Mouse (Mus musculus) lung, postnatal 0 days (tissue): ENCODE data around the gene Celsr1. TPM values are rescaled to one million over a fixed set of nuclear protein-coding genes. Genes with fewer than 3 reads are reported as not detected.

Experiments
- ATAC-seq: fragments of 200-750 bp; cut with Nextera tagmentation; 2 replicates; pipeline ENCODE4 v1.8.0; 2017; ENCODE audit warnings: moderate library complexity
- DNase-seq: peaks from one replicate; pipeline ENCODE4 v3.0.0-alpha.2; 2016; ENCODE audit warnings: low spot score
- H3K27ac ChIP-seq: fragments of 300-500 bp; sonication (generic); 2 replicates; pipeline ENCODE4 v1.5.1; 2014; ENCODE audit warnings: antibody characterized with exemption, mild to moderate bottlenecking, low read length, mixed read lengths
- H3K27me3 ChIP-seq: fragments of 300-500 bp; sonication (generic); replicated peaks from 2 replicates; pipeline ENCODE4 v1.6.1; 2014; ENCODE audit warnings: low read length, mixed read lengths; ENCODE audit not compliant: insufficient read depth
- H3K36me3 ChIP-seq: fragments of 300-500 bp; sonication (generic); 2 replicates; pipeline ENCODE4 v1.6.1; 2014; ENCODE audit warnings: low read length, mixed read lengths; ENCODE audit not compliant: insufficient read depth
- H3K4me1 ChIP-seq: fragments of 300-500 bp; sonication (generic); 2 replicates; pipeline ENCODE4 v1.6.1; 2014; ENCODE audit warnings: antibody characterized with exemption, low read depth, low read length, mixed read lengths; ENCODE audit not compliant: insufficient read depth
- H3K4me2 ChIP-seq: fragments of 300-500 bp; sonication (generic); replicated peaks from 2 replicates; pipeline ENCODE4 v1.6.1; 2014; ENCODE audit warnings: low read depth, mild to moderate bottlenecking, low read length, moderate library complexity, mixed read lengths
- H3K4me3 ChIP-seq: fragments of 300-500 bp; sonication (generic); 2 replicates; pipeline ENCODE4 v1.5.1; 2014; ENCODE audit warnings: low read depth, low read length
- H3K9ac ChIP-seq: fragments of 300-500 bp; sonication (generic); replicated peaks from 2 replicates; pipeline ENCODE4 v1.6.1; 2014; ENCODE audit warnings: low read depth, mild to moderate bottlenecking
- H3K9me3 ChIP-seq: fragments of 300-500 bp; sonication (generic); 2 replicates; pipeline ENCODE4 v1.6.1; 2016; ENCODE audit warnings: low read length, mixed read lengths
- CTCF ChIP-seq: IDR thresholded peaks from 2 replicates; pipeline ENCODE4 v1.5.1; 2016; ENCODE audit warnings: antibody characterized with exemption, mild to moderate bottlenecking
- EP300 ChIP-seq: IDR thresholded peaks from 2 replicates; pipeline ENCODE4 v1.6.1; 2016; ENCODE audit warnings: antibody characterized with exemption, mild to moderate bottlenecking, control low read depth
- whole genome bisulfite sequencing: fragments of 180-500 bp; shearing (Covaris S2); extraction: QIAGEN DNeasy Blood & Tissue Kit; methylation state at CpG from one replicate; pipeline ENCODE4 v1.1.7; 2014; 5-methylcytosine and 5-hydroxymethylcytosine counted together
- polyA plus RNA-seq: library from polyadenylated mRNA; unstranded; fragments of >200 nt; fragmentation: Nextera tagmentation; extraction: Ambion mirVana; gene quantifications from 2 replicates; pipeline ENCODE4 v1.2.1, GENCODE M21; 2015

The Celsr1 gene
- polyA plus RNA-seq, 1 experiment from 2014 or later: 2.1 TPM

DNA sequence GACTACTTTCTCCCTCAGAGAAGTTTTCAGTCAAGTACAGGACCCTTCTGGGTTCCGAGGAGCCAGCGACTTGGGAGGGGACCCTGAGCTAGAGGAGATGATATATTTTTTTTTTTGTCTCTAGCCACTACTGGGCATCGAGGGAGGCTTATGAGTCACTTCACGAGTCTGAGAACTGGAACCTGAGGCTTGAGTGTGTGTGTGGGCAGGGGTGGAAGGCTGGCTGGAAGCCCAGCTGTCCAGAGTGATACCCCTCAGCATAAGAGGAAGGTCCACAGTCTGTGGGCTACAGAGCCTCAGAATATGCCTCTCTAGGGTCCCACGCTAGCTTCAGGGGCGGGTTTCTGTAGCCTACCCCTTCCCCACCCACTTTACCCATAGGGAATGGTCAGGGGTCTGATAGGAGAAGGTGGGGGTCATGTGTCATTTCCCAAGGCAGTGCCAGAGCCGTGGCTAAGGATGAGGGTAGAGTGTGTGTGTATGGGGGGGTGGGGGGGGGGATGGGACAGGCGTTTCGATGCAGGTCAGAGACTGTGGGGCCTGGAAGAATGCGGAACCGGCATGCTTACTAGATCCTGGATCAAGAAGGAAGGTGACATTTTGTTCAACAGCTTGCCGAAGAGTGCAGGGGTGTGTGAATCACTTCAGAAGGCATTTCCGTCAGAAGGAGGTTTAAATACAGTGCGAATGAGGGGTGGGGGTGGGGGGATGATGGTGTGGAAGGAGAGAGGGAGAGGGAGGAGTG, 33.4 kb upstream of the Celsr1 start:
- ATAC-seq (peak; percentile 61), DNase-seq (peak; percentile 78)
- no peaks in the 10 kb centered on the region for H3K36me3 ChIP-seq
- no peaks in the 10 kb centered on the region for H3K9me3 ChIP-seq
- 0 out of 2 replicates have a peak overlapping the region, but pooled peaks have one; percentile 1 for H3K4me2 ChIP-seq
- no peak overlapping the region for H3K4me3 ChIP-seq
- H3K27ac ChIP-seq: peak overlapping the region; percentile 66
- TF ChIP-seq EP300 (no peak), CTCF (no peak)
- no peaks in the 10 kb centered on the region for H3K27me3 ChIP-seq
- peaks cover 15% of the 10 kb centered on the region; the same call in 1 of the 2 replicates for H3K4me1 ChIP-seq
- H3K9ac ChIP-seq: no peak overlapping the region
- WGBS: 26% methylated on average over 13 of the region's 14 CpGs

DNA sequence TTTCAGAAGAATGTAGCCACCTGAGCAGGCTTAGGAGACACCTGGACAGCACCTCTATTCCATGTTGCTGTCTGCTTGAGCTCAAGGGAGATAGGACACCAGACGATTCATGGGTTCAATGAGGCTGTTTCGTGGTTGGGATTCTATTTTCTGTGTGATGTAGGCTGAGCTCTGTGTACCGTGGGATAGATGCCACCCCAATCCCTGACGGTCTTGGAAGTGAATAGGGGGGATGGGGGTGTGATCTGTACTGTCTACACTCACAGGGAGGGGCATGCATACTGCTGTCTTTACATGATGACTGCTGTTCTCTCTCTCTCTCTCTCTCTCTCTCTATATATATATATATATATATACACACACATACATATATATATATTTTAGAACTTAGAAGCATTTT, 31.8 kb upstream of the Celsr1 start:
- TF ChIP-seq EP300: no peak
- TF ChIP-seq CTCF: no peak
- WGBS: 94% methylated on average over 4 of the region's 4 CpGs
- Histone ChIP-seq H3K4me3 (no peak overlapping the region), H3K27me3 (no peaks in the 10 kb centered on the region), H3K9me3 (no peaks in the 10 kb centered on the region), H3K9ac (no peak overlapping the region), H3K36me3 (no peaks in the 10 kb centered on the region), H3K4me1 (peaks cover 20% of the 10 kb centered on the region), H3K27ac (no peak overlapping the region), H3K4me2 (no peak overlapping the region)
- DNase-seq (no peak), ATAC-seq (no peak)

DNA sequence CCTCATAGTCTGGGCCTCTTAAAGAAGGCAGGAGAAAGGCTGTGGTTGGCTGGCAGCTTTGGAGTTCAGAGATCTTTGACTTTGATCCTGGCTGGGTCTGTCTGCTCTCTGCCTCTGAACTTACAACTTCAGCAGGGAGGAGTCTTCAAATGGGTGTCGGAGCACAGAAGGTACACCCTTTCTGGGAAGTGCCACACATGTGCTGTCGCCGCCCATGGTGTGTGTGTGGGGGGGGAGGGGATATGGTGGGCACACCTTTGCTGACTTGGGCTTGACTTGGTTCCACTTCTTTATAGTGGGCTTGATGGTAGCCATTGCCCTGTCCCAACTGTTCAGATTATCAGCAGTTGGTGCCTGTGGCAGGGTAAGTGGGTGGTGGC, 31.3 kb upstream of the Celsr1 start:
- no peaks in the 10 kb centered on the region for H3K9me3 ChIP-seq
- no peak overlapping the region for H3K4me3 ChIP-seq
- TF ChIP-seq EP300 (no peak), CTCF (no peak)
- no peak for ATAC-seq
- H3K4me2 ChIP-seq: no peak overlapping the region
- H3K9ac ChIP-seq: no peak overlapping the region
- no peak for DNase-seq
- H3K4me1 ChIP-seq: peaks cover 23% of the 10 kb centered on the region
- no peaks in the 10 kb centered on the region for H3K27me3 ChIP-seq
- no peaks in the 10 kb centered on the region for H3K36me3 ChIP-seq
- H3K27ac ChIP-seq: no peak overlapping the region
- WGBS: 78% methylated on average over 3 of the region's 3 CpGs

GRCm38 (mm10) chr15:86064191-86064849, 30.7 kb upstream of the Celsr1 start:
- Histone ChIP-seq H3K4me2 (no peak overlapping the region), H3K27ac (no peak overlapping the region), H3K36me3 (no peaks in the 10 kb centered on the region), H3K27me3 (no peaks in the 10 kb centered on the region), H3K9me3 (no peaks in the 10 kb centered on the region), H3K4me1 (peaks cover 23% of the 10 kb centered on the region), H3K9ac (no peak overlapping the region), H3K4me3 (no peak overlapping the region)
- no peak for DNase-seq
- WGBS: 86% methylated on average over 8 of the region's 8 CpGs
- no peak for ATAC-seq
- TF ChIP-seq EP300: no peak
- TF ChIP-seq CTCF: no peak

DNA sequence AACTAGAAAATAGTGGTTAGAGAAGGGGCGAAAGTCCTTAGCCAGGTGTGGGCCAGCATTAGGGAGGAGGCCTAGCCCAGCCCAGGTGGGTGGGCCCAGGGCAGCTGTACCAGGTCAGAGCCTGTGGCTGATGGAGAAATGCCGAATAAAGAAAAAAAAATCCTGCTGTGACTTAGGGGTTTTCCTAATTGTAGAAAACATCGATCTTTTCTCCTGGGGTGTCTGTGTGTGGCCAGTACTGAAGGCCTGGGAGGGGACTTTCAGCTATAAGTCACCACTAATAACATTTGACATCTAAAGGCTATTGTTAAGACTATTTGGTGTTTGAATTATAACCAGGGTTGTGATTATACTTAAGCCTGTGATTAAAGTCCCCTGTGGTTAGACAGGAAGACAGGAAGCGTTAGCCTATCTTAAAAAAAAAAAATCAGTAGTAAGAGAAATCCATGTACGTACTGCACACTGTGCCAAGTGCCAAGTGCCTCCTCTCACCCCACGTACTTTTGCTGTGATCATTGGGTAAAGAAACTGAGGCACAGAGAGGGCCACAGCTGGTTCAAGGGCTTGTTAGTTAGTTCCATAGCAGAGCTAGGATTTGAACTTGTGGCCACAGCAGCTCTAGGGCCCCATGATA, 28.4 kb upstream of the Celsr1 start:
- 58% methylated on average over 6 of the region's 6 CpGs for WGBS
- H3K27me3 ChIP-seq: no peaks in the 10 kb centered on the region
- H3K4me1 ChIP-seq: peaks cover 21% of the 10 kb centered on the region
- no peak overlapping the region for H3K4me3 ChIP-seq
- H3K9ac ChIP-seq: no peak overlapping the region
- H3K4me2 ChIP-seq: no peak overlapping the region
- no peak overlapping the region for H3K27ac ChIP-seq
- DNase-seq (no peak), ATAC-seq (no peak)
- no peaks in the 10 kb centered on the region for H3K9me3 ChIP-seq
- TF ChIP-seq EP300 (no peak), CTCF (no peak)
- no peaks in the 10 kb centered on the region for H3K36me3 ChIP-seq

DNA sequence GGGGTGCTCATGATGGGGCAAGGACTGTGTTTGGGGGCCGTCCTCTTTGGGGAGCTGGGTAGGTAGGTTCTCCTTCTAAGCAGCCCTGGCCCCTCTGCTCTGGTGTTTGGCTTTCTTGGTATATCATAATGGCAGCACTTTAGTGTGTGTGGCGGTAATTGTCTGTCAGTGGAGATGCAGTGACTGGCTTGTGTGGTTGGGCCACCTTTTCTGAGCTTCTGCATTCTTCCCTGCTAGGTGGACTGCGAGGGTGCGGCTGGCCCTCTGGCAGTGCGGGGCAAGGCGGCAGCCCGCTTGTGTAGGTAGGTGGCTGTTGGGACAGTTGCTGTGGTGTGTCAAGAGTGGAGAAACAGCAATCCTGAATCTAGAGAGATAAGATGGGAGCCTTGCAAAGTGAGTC, 27.6 kb upstream of the Celsr1 start:
- Histone ChIP-seq H3K27ac (no peak overlapping the region), H3K4me3 (no peak overlapping the region), H3K4me1 (peaks cover 17% of the 10 kb centered on the region), H3K4me2 (no peak overlapping the region), H3K36me3 (no peaks in the 10 kb centered on the region), H3K9me3 (no peaks in the 10 kb centered on the region), H3K9ac (no peak overlapping the region), H3K27me3 (no peaks in the 10 kb centered on the region)
- no peak for TF ChIP-seq CTCF
- ATAC-seq (no peak), DNase-seq (no peak)
- 84% methylated on average over 7 of the region's 7 CpGs for WGBS
